Mouse (Mus musculus) brown adipose tissue, adult 24 weeks (tissue): ENCODE results near the gene Dab2ip. TPM values are rescaled to one million over a fixed set of nuclear protein-coding genes. Genes with fewer than 3 reads are reported as not detected.

Source experiments
- H3K27ac ChIP-seq: fragments of 200-500 bp; replicated peaks from 2 replicates; pipeline ENCODE4 v1.5.1; 2012; ENCODE audit warnings: low read depth, mild to moderate bottlenecking, low read length
- H3K4me1 ChIP-seq: fragments of 200-500 bp; 2 replicates; pipeline ENCODE4 v1.6.1; 2012; ENCODE audit warnings: low read length, mixed read lengths; ENCODE audit not compliant: control insufficient read depth, insufficient read depth, insufficient read length
- H3K4me3 ChIP-seq: fragments of 200-500 bp; 2 replicates; pipeline ENCODE4 v1.5.1; 2012; ENCODE audit warnings: low read depth, mild to moderate bottlenecking, low read length, moderate library complexity; ENCODE audit not compliant: insufficient read depth
- polyA plus RNA-seq: library from polyadenylated mRNA; stranded (reverse); fragments of >200 nt; gene quantifications from 2 replicates; pipeline ENCODE4 v1.2.4, GENCODE M21; 2012; ENCODE audit not compliant: missing spikeins, insufficient read depth, insufficient read length

The Dab2ip gene
- polyA plus RNA-seq, 1 experiment: 19.1 TPM

DNA sequence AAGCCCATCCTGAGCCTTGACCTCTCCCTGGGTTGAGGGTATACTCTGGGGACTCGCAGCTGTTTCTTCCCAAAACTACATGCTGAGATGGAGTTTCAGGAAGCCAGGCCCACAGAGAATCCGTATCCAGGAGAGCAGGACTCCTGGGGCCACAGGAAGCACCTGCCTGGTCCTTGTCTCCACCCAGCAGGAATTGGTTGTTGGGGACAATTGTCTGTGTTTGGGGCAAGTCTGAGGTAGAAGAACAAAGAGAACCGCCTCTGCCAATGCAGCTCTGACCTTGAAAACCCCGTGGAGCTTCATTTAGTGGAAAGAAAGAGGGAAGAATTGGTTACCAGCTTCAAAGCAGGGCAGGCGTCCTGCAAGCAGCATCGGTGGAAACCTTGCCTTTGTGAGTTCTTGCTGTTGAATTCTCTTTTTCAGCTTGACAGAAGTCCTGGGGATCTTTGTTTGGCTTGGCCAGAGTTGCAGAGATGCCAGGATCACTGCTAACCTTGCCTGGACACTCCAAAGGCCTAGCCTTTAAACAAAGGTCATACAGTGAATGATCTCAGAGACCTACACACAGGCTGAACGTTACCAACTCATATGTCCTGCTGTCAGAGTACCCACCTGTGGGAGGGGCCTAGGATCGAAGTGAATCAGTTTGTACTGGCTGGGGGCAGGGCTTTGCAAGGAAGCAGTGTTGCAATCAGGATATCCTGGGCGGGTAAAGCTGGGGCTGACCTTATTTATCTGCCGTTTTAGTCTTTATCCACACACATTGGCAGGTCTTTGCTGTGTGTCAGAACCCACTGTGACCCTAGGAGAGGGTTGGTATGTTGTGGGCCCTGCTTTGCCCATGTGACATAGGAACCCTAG lies 122.0 kb downstream of the Dab2ip start:
- Histone ChIP-seq H3K27ac (peak overlapping the region; percentile 67), H3K4me1 (peaks cover 72% of the 10 kb centered on the region)

DNA sequence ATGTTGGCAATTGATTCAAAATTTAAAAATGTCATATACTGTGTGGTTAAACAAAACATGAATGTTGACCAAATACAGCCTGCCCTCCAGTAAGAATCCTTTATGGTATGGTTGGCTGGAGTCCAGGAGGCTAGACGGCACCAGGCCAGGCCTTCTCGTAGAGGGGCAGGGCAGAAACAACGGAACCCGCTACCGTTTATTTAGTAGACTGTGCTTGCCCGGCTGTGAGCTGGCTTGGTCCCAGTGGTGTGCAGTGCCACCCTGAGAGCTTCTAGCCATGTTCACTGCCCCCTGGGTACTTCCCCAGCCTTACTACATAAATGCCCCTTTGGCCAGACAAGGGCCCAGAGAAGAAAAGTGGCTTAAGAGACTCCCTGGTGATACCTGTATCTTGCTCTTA lies 122.8 kb downstream of the Dab2ip start:
- Histone ChIP-seq H3K27ac (peak overlapping the region; percentile 67), H3K4me1 (peaks cover 65% of the 10 kb centered on the region), H3K4me3 (no peak overlapping the region)

More for the DNA sequence above, 122.0 kb downstream of the Dab2ip start:
- no peak overlapping the region for H3K4me3 ChIP-seq

DNA sequence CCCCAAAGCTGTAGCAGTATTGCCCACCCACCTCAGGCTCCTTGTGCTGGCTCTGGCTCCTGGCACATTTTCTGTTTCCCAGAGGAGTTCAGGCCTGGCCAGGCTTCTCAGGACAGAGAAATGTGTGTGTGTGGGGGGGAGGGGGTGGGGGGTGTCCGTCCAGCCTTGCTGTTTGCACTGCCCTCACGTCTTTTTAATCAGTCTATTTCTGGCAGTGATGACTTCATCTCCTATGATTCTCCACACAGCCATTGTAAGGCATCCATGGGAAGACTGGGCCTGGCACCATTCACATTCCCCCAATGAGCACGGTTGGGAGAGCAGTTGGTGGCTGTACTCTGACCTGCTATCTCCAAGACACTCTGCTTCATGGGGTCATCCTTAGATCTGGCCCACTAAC lies 125.9 kb downstream of the Dab2ip start:
- no peak overlapping the region for H3K4me3 ChIP-seq
- H3K4me1 ChIP-seq: peaks cover 55% of the 10 kb centered on the region
- 0 out of 2 replicates have a peak overlapping the region, but pooled peaks have one; percentile 7 for H3K27ac ChIP-seq

DNA sequence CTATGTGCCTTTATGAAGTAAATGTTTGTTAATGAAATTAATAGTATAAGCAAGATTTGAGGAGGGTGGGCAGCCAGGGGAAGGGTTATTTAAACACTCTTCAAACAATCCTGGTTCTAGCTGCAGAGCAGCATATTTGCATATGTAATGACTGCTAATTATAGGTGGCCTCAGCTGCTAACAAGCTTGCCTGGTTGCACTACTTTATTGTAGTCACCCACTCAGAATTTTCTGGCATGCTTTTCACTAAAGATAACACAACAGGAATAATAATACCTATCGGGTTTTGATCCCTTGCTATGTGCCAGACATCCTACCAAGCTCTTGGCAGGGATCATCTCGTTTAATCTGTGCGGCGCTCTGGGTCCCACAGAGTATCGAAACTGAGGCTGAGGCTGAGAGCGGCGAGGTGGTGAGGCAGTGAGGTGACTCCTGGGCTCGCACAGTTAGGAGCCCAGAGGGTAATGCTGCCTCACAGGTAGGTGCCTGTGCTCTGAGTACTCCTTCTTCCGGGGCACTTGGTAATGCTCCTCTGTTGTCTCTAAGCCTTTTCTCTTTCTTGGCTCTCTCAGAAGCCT lies 126.8 kb downstream of the Dab2ip start:
- Histone ChIP-seq H3K4me3 (no peak overlapping the region), H3K4me1 (peaks cover 49% of the 10 kb centered on the region), H3K27ac (no peak overlapping the region)

DNA sequence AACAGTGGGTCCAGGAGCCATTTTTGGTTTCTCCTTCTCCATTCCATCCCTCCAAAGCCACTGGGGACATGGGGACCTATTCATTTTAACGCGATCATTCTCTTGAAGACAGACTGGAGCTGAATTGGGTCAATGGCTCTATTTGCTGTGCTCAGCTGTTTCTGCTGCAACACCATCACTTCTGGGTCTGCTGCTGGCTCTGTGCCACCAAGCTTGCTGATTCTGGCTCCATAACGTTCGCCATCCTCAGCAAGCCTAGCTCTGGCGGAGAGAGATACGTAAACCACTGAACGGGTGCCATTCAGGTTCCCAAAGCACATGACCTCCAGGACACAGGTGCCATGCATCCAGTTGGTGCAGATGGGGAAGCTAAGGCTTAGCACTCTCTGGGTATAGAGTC lies 128.0 kb downstream of the Dab2ip start:
- Histone ChIP-seq H3K27ac (no peak overlapping the region), H3K4me3 (no peak overlapping the region), H3K4me1 (peaks cover 50% of the 10 kb centered on the region)

DNA sequence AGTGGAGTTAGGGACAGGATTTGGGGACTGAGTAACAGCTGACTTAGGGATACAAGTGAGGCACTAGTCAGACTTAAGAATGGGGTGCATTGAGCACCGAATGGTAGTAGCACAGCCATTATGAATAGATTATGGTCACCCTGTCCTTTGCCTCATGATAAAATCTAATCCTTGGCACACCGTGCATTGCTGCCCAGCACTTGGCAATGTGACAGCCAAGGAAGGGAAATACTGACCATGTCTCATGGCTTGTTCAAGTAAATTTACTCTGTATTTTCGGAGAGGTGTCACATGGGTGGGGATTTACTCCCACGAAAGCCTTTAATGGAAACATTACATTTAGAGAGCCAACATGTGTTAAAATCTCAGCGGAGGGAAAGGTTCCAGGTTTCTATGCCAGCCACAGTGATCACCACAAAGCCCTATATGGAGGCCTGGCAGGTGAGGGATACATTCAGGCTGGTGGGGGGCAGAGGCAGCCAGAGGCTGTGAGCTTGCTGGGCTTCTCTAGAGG lies 129.5 kb downstream of the Dab2ip start:
- Histone ChIP-seq H3K4me3 (no peak overlapping the region), H3K27ac (peak overlapping the region; percentile 5; the same call in 1 of the 2 replicates), H3K4me1 (peaks cover 50% of the 10 kb centered on the region)

DNA sequence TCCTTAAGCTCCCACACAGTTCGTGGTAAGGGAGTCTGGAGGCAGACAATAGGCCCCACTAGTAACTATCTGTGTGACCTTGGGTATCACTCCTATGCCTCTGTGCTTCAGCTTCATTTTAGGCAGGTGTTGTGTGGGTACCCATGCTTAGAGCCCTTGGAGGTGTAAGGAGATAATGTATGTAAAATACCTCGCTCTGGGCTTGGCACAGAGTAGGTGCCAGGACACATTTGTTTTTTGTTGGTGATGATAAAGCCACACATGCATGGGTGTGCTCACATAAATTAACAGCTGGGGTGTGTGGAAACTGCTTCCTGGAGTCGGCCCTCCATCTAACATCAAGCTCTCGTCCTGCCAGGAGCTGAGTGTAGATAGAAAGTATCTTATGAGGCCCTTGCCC lies 130.1 kb downstream of the Dab2ip start:
- Histone ChIP-seq H3K27ac (peak overlapping the region; percentile 5; the same call in 1 of the 2 replicates), H3K4me3 (no peak overlapping the region), H3K4me1 (peaks cover 52% of the 10 kb centered on the region)

DNA sequence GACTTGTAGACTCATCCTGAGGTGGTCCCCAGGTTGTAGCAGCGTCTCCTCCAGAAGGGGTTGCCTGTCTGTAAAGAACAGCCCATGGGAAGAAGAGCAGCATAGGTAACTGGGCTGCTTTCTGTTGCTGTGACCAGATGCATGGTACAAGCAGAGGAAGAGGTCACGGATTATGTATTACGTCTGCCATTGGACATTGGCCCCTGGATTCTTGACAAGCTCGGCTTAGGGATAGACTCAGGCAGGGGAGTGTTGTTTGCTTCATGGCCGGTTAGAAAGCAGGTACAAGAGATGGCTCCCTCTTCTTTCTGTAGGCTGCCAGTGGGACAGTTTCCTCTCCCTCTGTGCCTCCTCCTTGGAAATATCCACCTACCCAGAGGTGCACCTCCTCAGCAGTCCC lies 130.5 kb downstream of the Dab2ip start:
- no peak overlapping the region for H3K4me3 ChIP-seq
- H3K4me1 ChIP-seq: peaks cover 56% of the 10 kb centered on the region
- no peak overlapping the region for H3K27ac ChIP-seq

DNA sequence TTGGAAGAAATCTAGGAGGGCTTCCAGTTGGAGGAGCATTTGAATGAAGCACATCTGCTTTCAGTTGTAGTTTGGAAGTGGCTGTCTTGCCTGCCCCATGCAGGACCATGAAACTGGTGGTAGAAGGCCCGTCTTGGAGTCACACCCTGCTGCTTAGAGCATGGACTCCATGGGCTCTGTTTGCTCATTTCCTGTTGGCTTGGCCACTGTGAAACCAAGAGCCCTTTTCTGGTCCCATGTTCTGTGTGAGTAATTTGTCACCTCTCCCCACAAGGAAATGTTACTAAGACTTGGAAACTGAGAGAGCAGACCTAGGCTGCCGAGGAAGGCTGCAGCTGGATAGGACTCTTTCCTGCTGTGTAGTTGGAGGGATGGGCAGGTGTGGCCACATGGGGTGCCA lies 131.8 kb downstream of the Dab2ip start:
- Histone ChIP-seq H3K4me1 (peaks cover 62% of the 10 kb centered on the region), H3K4me3 (no peak overlapping the region), H3K27ac (0 out of 2 replicates have a peak overlapping the region, but pooled peaks have one; percentile 8)

DNA sequence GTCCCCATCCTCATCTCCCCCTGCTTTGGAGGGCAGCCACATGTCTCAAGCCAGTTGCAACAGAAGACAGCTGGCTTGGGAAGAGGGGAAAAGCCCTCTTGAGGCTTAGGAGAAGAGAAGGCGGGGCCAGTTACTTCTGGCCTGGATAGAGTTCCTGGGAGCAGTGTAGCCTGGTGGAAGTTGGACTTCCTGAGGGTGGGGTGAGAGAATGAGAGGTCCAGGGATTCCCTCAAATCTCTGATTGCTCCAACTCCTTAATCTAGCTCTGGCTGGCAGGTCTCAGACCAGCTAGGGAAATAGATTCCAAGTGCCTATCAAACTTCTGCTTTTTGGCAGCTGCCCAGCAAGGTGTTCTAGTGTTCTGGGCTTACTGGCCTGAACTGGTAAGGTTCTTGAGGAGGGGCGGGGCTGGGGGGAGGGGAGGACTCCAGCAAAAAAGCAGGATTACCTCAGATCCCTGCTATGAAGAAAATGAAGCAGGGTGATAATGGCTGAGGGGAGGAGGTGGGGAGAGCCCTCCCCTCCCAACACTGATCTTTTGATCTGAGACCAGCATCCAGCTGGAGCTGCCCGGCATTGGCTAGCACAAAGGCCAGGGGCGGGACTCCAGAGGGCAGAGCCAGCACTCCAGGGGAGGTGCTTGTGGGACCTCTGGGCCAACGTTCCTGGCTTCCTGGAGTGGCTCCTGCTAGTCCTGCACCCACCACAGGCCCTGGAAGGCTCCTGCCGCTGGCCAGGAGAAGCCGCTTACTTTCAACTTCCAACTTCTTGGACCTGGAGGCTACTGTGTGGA lies 133.4 kb downstream of the Dab2ip start:
- H3K27ac ChIP-seq: peak overlapping the region; percentile 45
- peak overlapping the region; percentile 41 for H3K4me3 ChIP-seq
- peaks cover 68% of the 10 kb centered on the region for H3K4me1 ChIP-seq

DNA sequence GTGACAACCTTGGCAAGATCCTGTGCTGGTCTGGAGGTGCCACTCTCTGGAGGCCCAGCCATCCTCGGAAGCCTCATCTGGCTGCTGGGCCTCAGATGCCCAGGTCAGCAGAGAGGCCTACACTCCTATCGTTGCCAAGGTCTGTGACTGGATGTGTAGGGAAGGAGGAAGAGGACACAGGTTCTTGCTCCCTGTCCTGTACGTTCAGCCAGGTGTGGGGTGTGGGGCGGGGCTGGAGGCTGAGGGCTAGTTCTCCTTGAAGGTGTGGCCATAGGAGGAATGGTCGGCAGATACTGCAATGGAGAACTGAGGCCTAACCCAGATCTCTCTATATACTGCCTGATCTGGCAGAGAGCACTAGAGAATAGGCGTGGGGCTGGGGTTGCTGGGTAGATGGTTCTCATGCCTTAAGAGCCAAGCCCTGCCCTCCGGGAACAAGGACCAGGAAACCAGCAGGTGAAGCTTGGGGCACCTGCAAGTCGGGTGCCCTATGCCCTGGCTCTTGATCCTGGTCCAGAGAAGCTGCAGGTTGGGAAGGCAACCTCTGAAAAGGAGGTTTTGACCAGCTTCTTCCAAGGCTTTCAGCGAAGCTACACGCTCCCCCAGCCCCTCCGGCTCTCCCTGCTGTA lies 134.3 kb downstream of the Dab2ip start:
- peak overlapping the region; percentile 41 for H3K4me3 ChIP-seq
- H3K27ac ChIP-seq: peak overlapping the region; percentile 45
- H3K4me1 ChIP-seq: peaks cover 64% of the 10 kb centered on the region

DNA sequence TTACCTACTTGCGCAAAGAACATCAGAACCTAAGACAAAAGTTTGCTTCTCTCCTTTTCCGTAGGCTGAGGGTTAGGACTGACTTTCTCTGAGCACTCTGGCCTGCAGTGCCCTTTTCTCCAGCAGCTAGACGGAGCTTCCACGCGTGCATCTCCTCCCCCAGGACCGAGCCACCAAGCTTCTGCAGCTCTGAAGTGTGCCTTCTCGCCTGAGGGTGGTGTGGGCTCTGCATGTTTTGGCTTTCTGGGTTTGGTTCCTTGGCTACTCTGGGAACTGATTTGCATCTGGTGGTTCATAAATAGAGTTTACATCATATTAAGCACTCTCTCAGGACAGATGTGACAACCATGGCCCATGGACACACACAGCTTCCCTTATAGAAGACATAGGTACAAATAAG lies 135.0 kb downstream of the Dab2ip start:
- peaks cover 66% of the 10 kb centered on the region for H3K4me1 ChIP-seq
- no peak overlapping the region; the same call in 1 of the 2 replicates for H3K27ac ChIP-seq
- 0 out of 2 replicates have a peak overlapping the region, but pooled peaks have one; percentile 41 for H3K4me3 ChIP-seq

DNA sequence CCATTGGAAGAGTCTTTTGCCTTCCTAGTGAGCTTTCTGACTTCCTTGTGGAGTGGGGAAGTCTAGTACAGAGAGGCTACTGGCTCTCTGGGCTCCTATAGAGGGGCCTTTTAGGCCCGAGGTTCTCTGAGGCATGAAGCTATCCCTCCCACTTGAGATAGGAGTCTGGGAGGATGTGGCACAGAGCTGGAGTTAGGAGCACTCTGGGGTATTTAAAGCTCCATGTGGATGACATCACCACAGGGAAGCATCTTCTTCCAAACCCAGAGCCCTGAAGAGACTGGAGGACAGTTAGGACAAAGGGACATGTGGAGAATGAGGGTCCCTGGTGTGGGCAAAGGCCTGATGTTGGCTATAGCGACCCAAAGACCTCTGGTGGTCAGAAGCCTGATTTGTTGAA lies 136.0 kb downstream of the Dab2ip start:
- no peak overlapping the region for H3K27ac ChIP-seq

DNA sequence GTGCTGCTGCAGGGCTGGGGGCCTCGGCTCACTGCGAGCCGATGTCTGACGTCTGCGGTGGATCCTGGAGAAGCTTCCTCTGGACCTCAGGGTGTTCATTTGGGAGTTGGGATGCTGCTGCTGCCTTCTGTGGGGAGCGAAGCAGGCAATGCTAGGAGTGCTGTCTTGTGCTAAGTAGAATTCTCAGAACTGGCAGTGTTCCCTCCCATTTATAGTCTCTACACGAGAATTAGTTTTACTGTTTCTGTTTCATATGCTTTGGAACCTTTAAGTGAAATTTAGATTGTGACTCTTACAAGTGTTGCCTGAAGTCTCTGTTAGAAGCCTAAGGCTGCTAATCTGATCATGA lies 138.1 kb downstream of the Dab2ip start:
- 0 out of 2 replicates have a peak overlapping the region, but pooled peaks have one; percentile 0 for H3K4me3 ChIP-seq

More for the DNA sequence above, 136.0 kb downstream of the Dab2ip start:
- peaks cover 71% of the 10 kb centered on the region for H3K4me1 ChIP-seq
- H3K4me3 ChIP-seq: no peak overlapping the region

More for the DNA sequence above, 138.1 kb downstream of the Dab2ip start:
- Histone ChIP-seq H3K4me1 (peaks cover 72% of the 10 kb centered on the region), H3K27ac (peak overlapping the region; percentile 63)
